Mouse (Mus musculus): Measurements from ENCODE around the gene Runx1.

GRCm38 (mm10) chr16:92782408-92782807 lies 43.5 kb downstream of the Runx1 start:
- TF ChIP-seq GATA1 (IDR thresholded peaks at IDR 0.05; ENCODE audit: low read length) (no peak), TAL1 (IDR thresholded peaks at IDR 0.05; ENCODE audit: low read length) (no peak)

All from erythroblast, embryonic 14.5 days (primary cell).